ENCODE assay signal across 10 mouse cellular contexts in genomic region chr2:144052410-144053065, GRCm38 (mm10). TPM values are rescaled to one million over a fixed set of nuclear protein-coding genes. Genes with fewer than 3 reads are reported as not detected.
DNase-seq lines count a peak whose midpoint lies in the region; TF ChIP-seq lines count a peak whose summit lies in the region.
"Had no signal": no experiment of that assay in that cellular context is flagged by ENCODE, and none has a peak within 500 bp of the region (broad histone marks: within the 10 kb centered on the region; RNA-seq: fewer than 3 reads in every experiment).

No protein-coding gene starts in this region.

- peak; percentile 47 to 62 for DNase-seq in heart, adult 2 months
- no peak for DNase-seq in heart, embryonic 10.5 days (ENCODE audit: low spot score)
- peak; percentile 68 for DNase-seq in gastrocnemius, postnatal 10 days
- DNase-seq in left cerebral cortex, adult 11 months (ENCODE audit: low spot score), result peak; percentile 54
- peak; percentile 38 for DNase-seq in right cerebral cortex, postnatal 36 days (ENCODE audit: low spot score in 2 of 2)
- DNase-seq in thymus, postnatal 14 days, result no peak
- DNase-seq in spleen, postnatal 36 days (ENCODE audit: low spot score in 2 of 2), result no peak

- H3K9ac ChIP-seq in heart, adult 2 months (ENCODE audit: low read depth, low read length), result no peak overlapping the region

- H3K27me3 ChIP-seq in heart, adult 2 months (ENCODE audit: control insufficient read depth, insufficient read depth, low read length), result no peaks in the 10 kb centered on the region
- H3K27me3 ChIP-seq in heart, embryonic 10.5 days (ENCODE audit: insufficient read depth, poor library complexity, severe bottlenecking), result peaks cover 16% of the 10 kb centered on the region; the same call in 1 of the 2 replicates

- no peak overlapping the region for H3K4me3 ChIP-seq in heart, adult 2 months
- H3K4me3 ChIP-seq in heart, embryonic 10.5 days, result no peak overlapping the region
- H3K4me3 ChIP-seq in brown adipose tissue, adult 24 weeks (ENCODE audit: insufficient read depth, low read depth, low read length), result no peak overlapping the region

- TF ChIP-seq CTCF in heart, adult 2 months (IDR thresholded peaks at IDR 0.05), result no peak

- peak overlapping the region; percentile 9; the same call in 1 of the 2 replicates for H3K27ac ChIP-seq in heart, adult 2 months
- H3K27ac ChIP-seq in heart, embryonic 10.5 days, result no peak overlapping the region
- H3K27ac ChIP-seq in brown adipose tissue, adult 24 weeks (replicated peaks; ENCODE audit: low read depth, low read length), result 0 out of 2 replicates have a peak overlapping the region, but pooled peaks have one; percentile 7

- no peak for TF ChIP-seq EP300 in heart, adult 2 months (IDR thresholded peaks at IDR 0.05; ENCODE audit: insufficient read depth, low read depth, low read length)

- WGBS in heart, adult 2 months, result 66% methylated on average over 8 of the region's 8 CpGs
- WGBS in heart, embryonic 10.5 days, result 91% methylated on average over 8 of the region's 8 CpGs

- H3K36me3 ChIP-seq in heart, adult 2 months (ENCODE audit: control insufficient read depth, insufficient read depth, low read length), result no peaks in the 10 kb centered on the region
- no peaks in the 10 kb centered on the region for H3K36me3 ChIP-seq in heart, embryonic 10.5 days

- no peaks in the 10 kb centered on the region for H3K9me3 ChIP-seq in heart, embryonic 10.5 days

- intact Hi-C loops in heart, adult 2 months (cut with DNase I), result no loop called here

- TF ChIP-seq POLR2A in heart, adult 2 months (IDR thresholded peaks at IDR 0.05; ENCODE audit: insufficient read depth, low read depth, low read length), result no peak

- H3K79me2 ChIP-seq in heart, adult 2 months (replicated peaks; ENCODE audit: control insufficient read depth, insufficient read depth, low read length), result no peaks in the 10 kb centered on the region

- H3K4me1 ChIP-seq in heart, adult 2 months (ENCODE audit: control insufficient read depth, insufficient read depth, low read length), result peaks cover 2% of the 10 kb centered on the region
- no peaks in the 10 kb centered on the region for H3K4me1 ChIP-seq in heart, embryonic 10.5 days
- peaks cover 4% of the 10 kb centered on the region; the same call in 1 of the 2 replicates for H3K4me1 ChIP-seq in brown adipose tissue, adult 24 weeks (ENCODE audit: control insufficient read depth, insufficient read depth, insufficient read length, low read length)

RNA-seq across cellular contexts. Expression of gene Banf2, which starts 19.7 kb away (rescaled TPM):
- total RNA-seq in heart, adult 2 months (2021), result not detected
- not detected in 2 replicates for polyA plus RNA-seq in heart, adult 2 months (2012; rRNA removed)
- not detected in 2 replicates for polyA plus RNA-seq in heart, embryonic 10.5 days (2016; fragmentation: Nextera tagmentation; extraction: Ambion mirVana)
- not detected in 2 replicates for polyA plus RNA-seq in brown adipose tissue, adult 24 weeks (2012; ENCODE audit: insufficient read depth, insufficient read length, missing spikeins)
- not detected for total RNA-seq in gastrocnemius, postnatal 10 days (2021)
- polyA plus RNA-seq: cortical plate, adult 2 months; limb, embryonic 11.5 days had no signal

RNA-seq across cellular contexts. Expression of gene Rrbp1, which starts 41.5 kb away (rescaled TPM):
- 100 to 1,000 TPM; 106 to 117 TPM for total RNA-seq in heart, adult 2 months (2021)
- polyA plus RNA-seq in heart, adult 2 months (2012; rRNA removed), result 47.2 and 65.1 TPM in 2 replicates
- polyA plus RNA-seq in heart, embryonic 10.5 days (2016; fragmentation: Nextera tagmentation; extraction: Ambion mirVana), result 57.6 and 86.9 TPM in 2 replicates
- 85.1 and 146 TPM in 2 replicates for polyA plus RNA-seq in brown adipose tissue, adult 24 weeks (2012; ENCODE audit: insufficient read depth, insufficient read length, missing spikeins)
- total RNA-seq in gastrocnemius, postnatal 10 days (2021), result 100 to 1,000 TPM; 119 to 189 TPM

Comparison
In these comparisons a context has a peak if more than half of its experiments do, and no peak if none do; other contexts are left out.
1. DNase-seq: peak in heart, adult 2 months (2 of 2), gastrocnemius, postnatal 10 days (single experiment), left cerebral cortex, adult 11 months (single experiment) and right cerebral cortex, postnatal 36 days (2 of 2); none in heart, embryonic 10.5 days (single experiment), thymus, postnatal 14 days (single experiment) and spleen, postnatal 36 days (0 of 2).